Mouse (Mus musculus) kidney, embryonic 14.5 days (tissue): ENCODE measurements around the gene Itgal. TPM values are rescaled to one million over a fixed set of nuclear protein-coding genes. Genes with fewer than 3 reads are reported as not detected.

Source experiments
- ATAC-seq: fragments of 200-750 bp; cut with Nextera tagmentation; 2 replicates; pipeline ENCODE4 v1.8.0; 2017; ENCODE audit warnings: moderate number of reproducible peaks, mild to moderate bottlenecking, moderate TSS enrichment, moderate library complexity; ENCODE audit not compliant: low FRiP score, low TSS enrichment
- H3K27ac ChIP-seq: fragments of 300-500 bp; sonication (generic); 2 replicates; pipeline ENCODE4 v1.5.1; 2014; ENCODE audit warnings: low read depth, mild to moderate bottlenecking, low read length, moderate library complexity, mixed read lengths
- H3K27me3 ChIP-seq: fragments of 300-500 bp; sonication (generic); 2 replicates; pipeline ENCODE4 v1.6.1; 2014; ENCODE audit warnings: mild to moderate bottlenecking, low read length; ENCODE audit not compliant: control insufficient read depth, insufficient read depth
- H3K36me3 ChIP-seq: fragments of 300-500 bp; sonication (generic); 2 replicates; pipeline ENCODE4 v1.6.1; 2014; ENCODE audit warnings: low read length, mixed read lengths; ENCODE audit not compliant: control insufficient read depth, insufficient read depth
- H3K4me1 ChIP-seq: fragments of 300-500 bp; sonication (generic); 2 replicates; pipeline ENCODE4 v1.6.1; 2014; ENCODE audit warnings: low read length, mixed read lengths; ENCODE audit not compliant: control insufficient read depth, insufficient read depth
- H3K4me2 ChIP-seq: fragments of 300-500 bp; sonication (generic); replicated peaks from 2 replicates; pipeline ENCODE4 v1.6.1; 2014; ENCODE audit warnings: low read depth, mild to moderate bottlenecking, low read length
- H3K4me3 ChIP-seq: fragments of 300-500 bp; sonication (generic); 2 replicates; pipeline ENCODE4 v1.5.1; 2014; ENCODE audit warnings: mild to moderate bottlenecking, low read length
- H3K9ac ChIP-seq: fragments of 300-500 bp; sonication (generic); 2 replicates; pipeline ENCODE4 v1.6.1; 2014; ENCODE audit warnings: low read depth, mild to moderate bottlenecking, low read length, moderate library complexity
- H3K9me3 ChIP-seq: fragments of 300-500 bp; sonication (generic); 2 replicates; pipeline ENCODE4 v1.6.1; 2016; ENCODE audit warnings: low read length; ENCODE audit not compliant: control insufficient read depth
- WGBS: fragments of 180-500 bp; shearing (Covaris S2); extraction: QIAGEN DNeasy Blood & Tissue Kit; methylation state at CpG from one replicate; pipeline ENCODE4 v1.1.7; 2014; 5-methylcytosine and 5-hydroxymethylcytosine counted together
- polyA plus RNA-seq: library from polyadenylated mRNA; unstranded; fragments of >200 nt; fragmentation: Nextera tagmentation; extraction: Ambion mirVana; gene quantifications from 2 replicates; pipeline ENCODE4 v1.2.1, GENCODE M21; 2014

The Itgal gene
- polyA plus RNA-seq, 1 experiment from 2014 or later, result 0.80 TPM

DNA sequence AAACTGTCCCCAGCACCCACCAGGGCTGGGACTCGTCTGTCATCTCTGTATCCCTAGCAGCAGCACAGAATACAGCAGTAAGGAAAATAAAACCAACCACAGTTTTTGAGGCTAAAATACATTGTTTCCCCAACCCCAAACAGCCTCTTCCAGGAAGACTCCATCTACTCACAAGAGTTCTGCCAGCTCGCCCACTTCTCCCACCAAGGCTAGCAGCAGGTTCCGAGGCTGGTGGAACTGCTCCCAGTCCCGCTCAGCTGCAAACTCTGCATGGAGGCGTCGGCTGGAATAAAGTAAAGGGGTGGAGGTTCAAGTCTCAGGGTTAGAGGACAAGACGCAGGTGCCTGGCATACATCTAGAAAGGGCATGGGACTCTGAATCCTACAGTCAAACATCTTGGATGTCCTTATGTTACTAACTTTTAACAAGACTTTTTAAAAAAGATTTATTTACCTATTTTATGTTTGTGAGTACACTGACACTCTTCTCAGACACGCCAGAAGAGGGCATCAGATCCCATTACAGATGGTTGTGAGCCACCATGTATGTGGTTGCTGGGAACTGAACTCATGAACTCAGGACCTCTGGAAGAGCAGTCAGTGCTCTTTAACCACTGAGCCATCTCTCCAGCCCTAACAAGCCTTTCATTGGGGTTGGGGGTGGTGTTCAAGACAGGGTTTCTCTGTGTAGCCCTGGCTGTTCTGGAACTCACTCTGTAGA, 36.7 kb upstream of the Itgal start:
- 74% methylated on average over 8 of the region's 8 CpGs for WGBS
- H3K4me1 ChIP-seq, result peaks cover 12% of the 10 kb centered on the region
- peaks cover 16% of the 10 kb centered on the region; the same call in 1 of the 2 replicates for H3K36me3 ChIP-seq
- peak overlapping the region; percentile 57; the same call in 1 of the 2 replicates for H3K4me3 ChIP-seq
- ATAC-seq, result no peak
- no peaks in the 10 kb centered on the region for H3K27me3 ChIP-seq
- H3K4me2 ChIP-seq, result peak overlapping the region; percentile 64
- H3K9me3 ChIP-seq, result no peaks in the 10 kb centered on the region
- peak overlapping the region; percentile 71; the same call in 1 of the 2 replicates for H3K9ac ChIP-seq
- H3K27ac ChIP-seq, result no peak overlapping the region

DNA sequence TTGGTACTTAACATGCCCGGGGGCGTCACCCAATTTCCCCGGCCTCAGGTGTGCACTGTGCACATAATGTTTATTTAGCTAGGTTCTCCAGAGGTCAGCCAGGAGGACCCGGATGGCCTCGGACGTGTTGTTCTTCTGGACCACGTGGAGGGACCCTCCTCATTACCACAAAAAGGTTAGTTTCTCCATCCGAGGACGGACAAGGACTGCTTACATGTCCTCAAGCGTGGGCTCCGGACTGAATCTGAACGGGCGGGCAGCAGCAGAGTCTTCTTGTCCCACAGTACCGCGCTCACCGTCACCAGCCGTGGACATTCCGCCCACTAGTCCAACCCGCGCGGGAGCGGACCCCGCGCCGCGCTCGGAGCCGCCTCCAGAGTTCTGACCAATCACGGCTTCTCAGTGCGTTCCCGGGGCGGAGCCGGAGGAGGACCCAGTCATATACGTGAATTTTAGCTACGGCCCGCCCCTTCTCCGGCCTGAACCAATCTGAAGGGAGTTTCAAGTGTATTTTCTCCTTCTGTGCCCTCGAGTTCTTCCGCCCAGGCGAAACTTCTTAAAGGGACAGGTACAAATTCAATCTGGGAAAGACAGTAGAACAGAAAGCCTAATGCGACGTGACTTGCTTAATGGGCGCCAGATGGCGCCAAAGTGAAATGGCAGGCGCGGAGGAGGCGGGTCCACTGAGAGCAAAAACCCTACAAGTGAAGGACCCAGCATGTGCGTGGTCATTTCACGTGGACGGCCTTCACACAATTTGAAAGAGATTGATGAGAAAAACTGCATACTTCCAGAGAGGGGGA, 35.5 kb upstream of the Itgal start, which contains the start of gene Dctpp1:
Gene Dctpp1, minus strand, starts transcription at position 401 of the 803 bp plus-strand sequence.
- WGBS, result under 1% methylated on average over 50 of the region's 50 CpGs
- peak; percentile 98 for ATAC-seq
- no peaks in the 10 kb centered on the region for H3K9me3 ChIP-seq
- no peak within 1 kb of the TSS for H3K27ac ChIP-seq
- H3K4me1 ChIP-seq, result 0 out of 2 replicates have a peak, but pooled peaks cover 4% of the 10 kb centered on the region
- peak within 1 kb of the TSS; percentile 71 for H3K9ac ChIP-seq
- H3K4me3 ChIP-seq, result peak within 1 kb of the TSS; percentile 57
- H3K36me3 ChIP-seq, result peaks cover 16% of the 10 kb centered on the region; the same call in 1 of the 2 replicates
- H3K4me2 ChIP-seq, result peak within 1 kb of the TSS; percentile 64
- no peaks in the 10 kb centered on the region for H3K27me3 ChIP-seq

DNA sequence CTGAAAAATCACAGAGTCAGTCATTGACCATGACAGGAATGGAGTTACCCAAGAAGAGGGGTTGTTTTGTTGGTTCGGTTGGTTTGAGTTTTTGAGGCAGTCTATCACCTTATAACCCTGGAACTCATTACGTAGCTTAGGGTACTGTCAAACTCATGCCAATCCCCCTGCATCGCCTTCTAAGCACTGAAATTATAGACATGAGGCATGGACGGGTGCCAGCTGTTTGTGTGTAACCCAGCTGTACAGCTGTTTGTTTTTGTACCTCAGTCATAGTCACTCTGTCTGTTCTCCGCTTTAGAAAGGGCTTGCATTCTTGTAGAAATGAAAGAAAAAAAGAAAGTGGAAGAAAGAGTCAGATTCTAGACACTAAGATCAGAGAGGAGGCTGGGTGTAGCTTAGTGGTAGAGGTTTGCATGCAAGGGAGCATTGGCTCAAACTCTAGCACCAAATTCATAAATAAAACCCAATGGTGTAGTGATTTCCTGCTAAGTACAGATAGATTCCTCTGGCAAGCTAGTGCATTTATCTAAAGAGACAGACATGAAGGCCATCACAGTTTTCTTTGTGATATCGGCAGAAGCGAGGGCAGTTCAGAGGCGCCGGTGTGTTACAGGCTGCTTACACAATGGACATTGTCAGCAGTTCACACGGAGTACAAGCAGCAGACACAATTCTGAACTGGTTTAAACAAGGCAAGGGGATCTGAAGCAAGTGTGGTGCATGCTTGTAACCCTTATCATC, 33.7 kb upstream of the Itgal start:
- no peak overlapping the region for H3K4me2 ChIP-seq
- H3K4me3 ChIP-seq, result no peak overlapping the region
- H3K36me3 ChIP-seq, result 0 out of 2 replicates have a peak, but pooled peaks cover under 1% of the 10 kb centered on the region
- no peak overlapping the region for H3K27ac ChIP-seq
- H3K9ac ChIP-seq, result no peak overlapping the region
- no peak for ATAC-seq
- 0 out of 2 replicates have a peak, but pooled peaks cover 4% of the 10 kb centered on the region for H3K4me1 ChIP-seq
- H3K27me3 ChIP-seq, result no peaks in the 10 kb centered on the region
- no peaks in the 10 kb centered on the region for H3K9me3 ChIP-seq
- WGBS, result 80% methylated on average over 10 of the region's 10 CpGs

DNA sequence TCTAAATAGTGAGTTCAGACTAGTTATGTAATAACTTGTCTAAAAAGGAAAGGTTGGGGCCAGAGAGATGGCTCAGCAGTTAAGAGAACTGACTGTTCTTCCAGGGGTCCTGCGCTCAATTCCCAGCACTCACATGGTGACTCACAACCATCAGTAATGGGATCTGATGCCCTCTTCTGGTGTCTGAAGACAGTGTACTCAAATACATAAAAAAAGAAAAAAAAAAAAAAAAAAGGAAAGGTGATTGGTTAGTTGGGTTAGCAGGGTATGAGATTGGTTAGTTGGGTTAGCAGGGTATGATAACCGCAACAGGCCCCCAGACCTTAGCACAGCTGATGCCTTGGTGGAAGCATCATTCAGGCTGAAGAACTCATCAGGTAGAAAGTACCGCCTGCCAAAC, 32.5 kb upstream of the Itgal start:
- 90% methylated on average over 3 of the region's 3 CpGs for WGBS
- Histone ChIP-seq H3K4me2 (no peak overlapping the region), H3K9me3 (no peaks in the 10 kb centered on the region), H3K4me1 (0 out of 2 replicates have a peak, but pooled peaks cover 4% of the 10 kb centered on the region), H3K36me3 (no peaks in the 10 kb centered on the region), H3K27ac (no peak overlapping the region), H3K4me3 (no peak overlapping the region), H3K9ac (no peak overlapping the region), H3K27me3 (no peaks in the 10 kb centered on the region)
- no peak for ATAC-seq

DNA sequence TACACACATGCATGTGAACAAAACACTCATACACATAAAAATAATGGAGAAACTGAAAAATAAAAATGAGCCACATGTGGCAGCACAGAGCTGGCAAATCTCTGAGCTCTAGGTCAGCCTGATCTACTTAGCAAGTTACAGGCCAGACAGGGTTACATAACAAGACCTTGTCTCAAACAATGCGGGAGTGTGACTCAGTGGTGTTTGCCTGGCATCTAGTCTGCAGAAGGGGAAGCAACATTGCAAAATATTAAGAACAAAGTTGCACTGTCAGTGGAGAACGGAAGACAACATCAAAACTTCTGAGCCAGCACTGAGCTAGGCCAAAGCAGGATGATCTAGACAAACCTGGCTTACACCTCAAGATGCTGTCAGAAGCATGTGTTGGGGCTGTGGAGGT, 25.8 kb upstream of the Itgal start:
- Histone ChIP-seq H3K4me3 (no peak overlapping the region), H3K4me2 (no peak overlapping the region), H3K36me3 (peaks cover 13% of the 10 kb centered on the region), H3K9ac (no peak overlapping the region), H3K27me3 (no peaks in the 10 kb centered on the region), H3K9me3 (no peaks in the 10 kb centered on the region), H3K4me1 (peaks cover 12% of the 10 kb centered on the region), H3K27ac (no peak overlapping the region)
- ATAC-seq, result no peak
- WGBS, result 96% methylated on average over 2 of the region's 2 CpGs

DNA sequence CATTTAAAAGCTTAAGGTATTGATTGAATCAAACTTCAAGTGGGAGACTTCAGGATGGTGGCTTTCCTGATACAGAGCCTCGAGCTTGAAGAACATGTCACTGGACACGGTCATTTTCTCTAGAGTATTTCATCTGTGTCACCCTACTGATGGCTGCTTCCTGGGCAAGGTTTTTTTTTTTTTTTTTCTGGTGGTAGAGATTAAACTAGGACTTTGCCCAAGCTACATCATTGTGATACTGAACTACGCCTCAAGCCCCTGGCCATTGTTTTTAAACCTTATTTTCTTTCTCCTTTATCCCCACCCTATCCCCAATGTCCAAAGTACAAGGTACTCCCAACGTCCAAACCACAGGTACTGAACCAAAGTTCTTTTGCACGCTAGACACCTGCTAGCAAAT, 25.4 kb upstream of the Itgal start:
- WGBS, result 94% methylated on average over 5 of the region's 5 CpGs
- Histone ChIP-seq H3K36me3 (peaks cover 13% of the 10 kb centered on the region), H3K27me3 (no peaks in the 10 kb centered on the region), H3K4me3 (no peak overlapping the region), H3K27ac (no peak overlapping the region), H3K4me1 (peaks cover 12% of the 10 kb centered on the region), H3K9ac (no peak overlapping the region), H3K9me3 (no peaks in the 10 kb centered on the region), H3K4me2 (no peak overlapping the region)
- no peak for ATAC-seq

DNA sequence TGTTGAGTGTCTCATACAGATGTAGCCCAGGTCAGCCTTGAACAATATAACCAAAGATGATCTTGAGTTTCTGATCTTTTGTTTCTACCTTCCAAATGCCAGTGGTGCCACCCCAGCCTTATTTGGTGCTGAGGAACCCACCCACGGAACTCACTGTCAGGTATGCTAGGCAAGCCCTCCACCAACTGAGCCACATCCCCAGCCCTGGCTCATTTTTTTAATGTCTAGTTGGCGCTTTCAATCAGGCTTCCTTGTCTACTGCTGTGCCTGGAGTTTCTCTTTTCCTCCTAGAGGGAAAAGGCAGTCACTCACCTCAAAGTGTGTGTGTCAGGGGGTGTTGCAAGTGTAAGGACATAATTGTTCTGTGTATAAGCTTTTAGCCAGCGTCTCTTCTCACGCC, 25.0 kb upstream of the Itgal start:
- ATAC-seq, result no peak
- no peaks in the 10 kb centered on the region for H3K9me3 ChIP-seq
- H3K9ac ChIP-seq, result no peak overlapping the region
- 90% methylated on average over 4 of the region's 4 CpGs for WGBS
- no peak overlapping the region for H3K27ac ChIP-seq
- no peak overlapping the region for H3K4me3 ChIP-seq
- H3K4me1 ChIP-seq, result peaks cover 12% of the 10 kb centered on the region
- H3K27me3 ChIP-seq, result no peaks in the 10 kb centered on the region
- no peak overlapping the region for H3K4me2 ChIP-seq
- H3K36me3 ChIP-seq, result peaks cover 13% of the 10 kb centered on the region

DNA sequence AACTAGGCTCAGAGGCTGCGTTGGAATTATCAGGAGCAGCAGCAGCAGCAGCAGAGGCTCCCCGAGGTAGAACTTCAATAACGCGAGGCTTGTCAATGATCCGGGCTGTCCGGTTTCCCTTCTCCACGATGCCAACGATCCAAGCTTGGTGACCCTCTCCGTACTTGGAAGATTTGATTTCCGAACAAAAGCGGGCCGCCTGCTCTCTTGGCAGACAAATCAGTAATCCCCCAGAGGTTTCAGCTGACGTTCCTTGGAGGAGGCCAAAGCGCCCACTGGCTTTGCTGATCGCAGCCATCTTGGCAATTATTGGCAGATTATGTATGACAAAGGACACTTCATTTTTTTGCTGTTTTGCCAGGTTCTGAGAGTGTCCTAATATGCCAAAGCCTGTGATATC, 23.5 kb upstream of the Itgal start:
- Histone ChIP-seq H3K9ac (no peak overlapping the region), H3K27ac (no peak overlapping the region), H3K9me3 (no peaks in the 10 kb centered on the region), H3K36me3 (peaks cover 13% of the 10 kb centered on the region), H3K4me3 (peak overlapping the region; percentile 92; the same call in 1 of the 2 replicates), H3K4me2 (peak overlapping the region; percentile 90), H3K27me3 (no peaks in the 10 kb centered on the region), H3K4me1 (peaks cover 17% of the 10 kb centered on the region)
- WGBS, result 97% methylated on average over 15 of the region's 15 CpGs
- ATAC-seq, result no peak
